Mouse (Mus musculus) stomach, embryonic 16.5 days (tissue): ENCODE data around the gene Gm10488. TPM values are rescaled to one million over a fixed set of nuclear protein-coding genes. Genes with fewer than 3 reads are reported as not detected.
"Not testable (repeated sequence)": the region's sequence is repeated elsewhere in the genome, so short reads cannot be mapped to it uniquely, and the experiment has no call there.

Experiments
- ATAC-seq: fragments of 200-750 bp; cut with Nextera tagmentation; 2 replicates; pipeline ENCODE4 v1.8.0; 2017; ENCODE audit warnings: moderate number of reproducible peaks, moderate TSS enrichment; ENCODE audit not compliant: insufficient read depth, low FRiP score
- H3K27ac ChIP-seq: fragments of 300-500 bp; sonication (generic); 2 replicates; pipeline ENCODE4 v1.5.1; 2014; ENCODE audit warnings: low read length
- H3K27me3 ChIP-seq: fragments of 300-500 bp; sonication (generic); 2 replicates; pipeline ENCODE4 v1.6.1; 2014; ENCODE audit warnings: low read length, control low read depth, mixed read lengths; ENCODE audit not compliant: control insufficient read depth, insufficient read depth
- H3K36me3 ChIP-seq: fragments of 300-500 bp; sonication (generic); 2 replicates; pipeline ENCODE4 v1.6.1; 2014; ENCODE audit warnings: low read length; ENCODE audit not compliant: control insufficient read depth, insufficient read depth
- H3K4me1 ChIP-seq: fragments of 300-500 bp; sonication (generic); 2 replicates; pipeline ENCODE4 v1.6.1; 2014; ENCODE audit warnings: low read length, control low read depth, mixed read lengths; ENCODE audit not compliant: control insufficient read depth, insufficient read depth
- H3K4me2 ChIP-seq: fragments of 300-500 bp; sonication (generic); 2 replicates; pipeline ENCODE4 v1.6.1; 2014; ENCODE audit warnings: low read depth, low read length, mixed read lengths
- H3K4me3 ChIP-seq: fragments of 300-500 bp; sonication (generic); replicated peaks from 2 replicates; pipeline ENCODE4 v1.5.1; 2014; ENCODE audit warnings: mild to moderate bottlenecking, low read length
- H3K9ac ChIP-seq: fragments of 300-500 bp; sonication (generic); 2 replicates; pipeline ENCODE4 v1.6.1; 2014; ENCODE audit warnings: low read length
- H3K9me3 ChIP-seq: fragments of 300-500 bp; sonication (generic); replicated peaks from 2 replicates; pipeline ENCODE4 v1.6.1; 2016; ENCODE audit warnings: low read length, control low read depth; ENCODE audit not compliant: control insufficient read depth
- WGBS: fragments of 180-500 bp; shearing (Covaris S2); extraction: QIAGEN DNeasy Blood & Tissue Kit; methylation state at CpG from one replicate; pipeline ENCODE4 v1.1.7; 2014; 5-methylcytosine and 5-hydroxymethylcytosine counted together
- microRNA-seq: library from miRNA; unstranded; fragments of <30 nt; microRNA quantifications from one replicate; pipeline ENCODE4, GENCODE M21; 2016
- polyA plus RNA-seq: library from polyadenylated mRNA; unstranded; fragments of >200 nt; fragmentation: Nextera tagmentation; extraction: Ambion mirVana; gene quantifications from 2 replicates; pipeline ENCODE4 v1.2.1, GENCODE M21; 2015

The Gm10488 gene
- not detected in 2 replicates for polyA plus RNA-seq

- not testable (repeated sequence) for H3K9me3 ChIP-seq, H3K4me2 ChIP-seq, H3K9ac ChIP-seq, H3K4me3 ChIP-seq, H3K36me3 ChIP-seq, ATAC-seq, H3K4me1 ChIP-seq, H3K27me3 ChIP-seq, H3K27ac ChIP-seq
- no CpG with 5 or more reads among the region's 6 CpGs for WGBS
Observed at GRCm38 (mm10) chrX:29976014-29976413, at the start of gene Gm10488. Gene Gm10488, plus strand, starts transcription at chrX:29976314.

Small RNAs within 50 kb of the gene (microRNA-seq; reads per million reads assigned to microRNA genes)
- not detected for gene Gm44298
